Mouse (Mus musculus) MEL (cell line): ENCODE data around the gene Zeb2.

Source experiments
- CTCF ChIP-seq, 3 experiments: IDR thresholded peaks in 2 of 3; conservative IDR thresholded peaks in 1 of 3; 2 replicates each; pipeline ENCODE4 v1.5.1; 2011 to 2012; ENCODE audit warnings: low read length in 3 of 3, low read depth in 2 of 3, mild to moderate bottlenecking in 2 of 3, improper control_type of control experiment in 1 of 3, inconsistent platforms in 1 of 3, mixed read lengths in 1 of 3, moderate library complexity in 1 of 3; ENCODE audit not compliant: control insufficient read depth in 1 of 3, insufficient read depth in 1 of 3, poor library complexity in 1 of 3, severe bottlenecking in 1 of 3
- MAFK ChIP-seq: IDR thresholded peaks from 2 replicates; pipeline ENCODE4 v1.6.1; 2011; ENCODE audit warnings: low read depth, mild to moderate bottlenecking, low read length, improper control_type of control experiment, borderline replicate concordance
- MAX ChIP-seq: IDR thresholded peaks from 2 replicates; pipeline ENCODE4 v1.6.1; 2011; ENCODE audit warnings: low read length, improper control_type of control experiment
- MAZ ChIP-seq: IDR thresholded peaks from 2 replicates; pipeline ENCODE4 v1.6.1; 2012; ENCODE audit warnings: low read depth, mild to moderate bottlenecking, inconsistent platforms, low read length, improper control_type of control experiment
- NELFE ChIP-seq: IDR thresholded peaks from 2 replicates; pipeline ENCODE4 v1.6.1; 2011; ENCODE audit warnings: low read depth, low read length, improper control_type of control experiment
- SIN3A ChIP-seq: IDR thresholded peaks from 2 replicates; pipeline ENCODE4 v1.6.1; 2012; ENCODE audit warnings: low read length, improper control_type of control experiment, inconsistent platforms
- ZKSCAN1 ChIP-seq: IDR thresholded peaks from 2 replicates; pipeline ENCODE4 v1.6.1; 2012; ENCODE audit warnings: low read depth, mild to moderate bottlenecking, inconsistent platforms, low read length, improper control_type of control experiment, moderate library complexity

GRCm38 (mm10) chr2:44960561-44960960 is 156.6 kb downstream of the Zeb2 start:
- TF ChIP-seq MAFK (no peak), CTCF (IDR thresholded peaks at IDR 0.05 in 2 of 3, conservative IDR thresholded peaks at IDR 0.05 in 1 of 3; ENCODE audit: control insufficient read depth in 1 of 3, insufficient read depth in 1 of 3, low read depth in 2 of 3, low read length in 3 of 3, poor library complexity in 1 of 3, severe bottlenecking in 1 of 3) (no peak), MAX (no peak), MAZ (no peak), NELFE (no peak), SIN3A (no peak), ZKSCAN1 (no peak)
